Mouse (Mus musculus) heart, embryonic 14.5 days (tissue): ENCODE data around the gene Mrm2. TPM values are rescaled to one million over a fixed set of nuclear protein-coding genes. Genes with fewer than 3 reads are reported as not detected.

Source experiments
- polyA plus RNA-seq: library from polyadenylated mRNA; unstranded; fragments of >200 nt; fragmentation: Nextera tagmentation; extraction: Ambion mirVana; gene quantifications from 2 replicates; pipeline ENCODE4 v1.2.1, GENCODE M21; 2014

Gene Mrm2
- polyA plus RNA-seq, 1 experiment from 2014 or later = 16.0 TPM

Other genes with a start within 250 kb of the Mrm2 start
- gene Mad1l1, start 10.3 kb downstream of the Mrm2 start, polyA plus RNA-seq = 20.5 and 21.9 TPM in 2 replicates
- gene Nudt1, start 10.2 kb downstream of the Mrm2 start, polyA plus RNA-seq = 22.2 and 22.7 TPM in 2 replicates
- gene Snx8, start 57.4 kb upstream of the Mrm2 start, polyA plus RNA-seq = 8.9 and 9.9 TPM in 2 replicates
- 92.9 and 108 TPM in 2 replicates for gene Eif3b, start 87.4 kb upstream of the Mrm2 start, polyA plus RNA-seq
- gene Gm4869, start 113.7 kb upstream of the Mrm2 start, polyA plus RNA-seq = not detected in 2 replicates
- gene Chst12, start 173.7 kb upstream of the Mrm2 start, polyA plus RNA-seq = 11.0 and 11.5 TPM in 2 replicates
- gene Grifin, start 233.2 kb upstream of the Mrm2 start, polyA plus RNA-seq = not detected in 2 replicates